Mouse (Mus musculus): Measurements from ENCODE around the gene Tmem254b. TPM values are rescaled to one million over a fixed set of nuclear protein-coding genes. Genes with fewer than 3 reads are reported as not detected.
"Not testable (repeated sequence)": the region's sequence is repeated elsewhere in the genome, so short reads cannot be mapped to it uniquely, and the experiment has no call there.

The Tmem254b gene
- 10 to 100 TPM; 17.3 to 18.2 TPM for total RNA-seq (2021)
- long read RNA-seq, experiment 1, transcript Tmem254b-201 (4 exons, 1,447 nt), result major isoform, 10 of 10 reads
- long read RNA-seq, experiment 1, partial matches to known transcripts, result 0 of 10 reads
- long read RNA-seq, experiment 1, other reads (novel, unspliced or antisense), result 0 of 10 reads
- long read RNA-seq, experiment 2, transcript Tmem254b-201 (4 exons, 1,447 nt), result major isoform, 32 of 35 reads
- long read RNA-seq, experiment 2, partial matches to known transcripts, result 0 of 35 reads
- long read RNA-seq, experiment 2, other reads (novel, unspliced or antisense), result 2 of 35 reads

DNA sequence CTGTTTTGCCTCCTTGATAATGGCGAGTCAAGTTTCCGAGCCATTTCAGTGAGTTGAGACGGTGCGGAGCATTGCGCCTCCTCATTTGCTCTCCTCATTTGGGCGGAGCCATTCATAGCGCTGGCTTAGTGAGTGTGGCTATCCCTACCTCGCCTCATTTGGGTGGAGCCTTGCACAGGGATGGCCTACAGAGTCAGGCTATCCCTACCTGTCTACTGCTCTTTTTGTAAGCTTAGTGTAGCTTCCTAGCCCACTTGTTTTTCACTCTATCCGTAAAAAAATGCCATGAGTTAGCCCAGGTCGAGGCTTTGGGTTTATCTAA is at the start of gene Tmem254b:
Gene Tmem254b, minus strand, starts transcription at position 116 of the 322 bp plus-strand sequence.
- not testable (repeated sequence) for DNase-seq (ENCODE audit: low spot score in 2 of 2)

DNA sequence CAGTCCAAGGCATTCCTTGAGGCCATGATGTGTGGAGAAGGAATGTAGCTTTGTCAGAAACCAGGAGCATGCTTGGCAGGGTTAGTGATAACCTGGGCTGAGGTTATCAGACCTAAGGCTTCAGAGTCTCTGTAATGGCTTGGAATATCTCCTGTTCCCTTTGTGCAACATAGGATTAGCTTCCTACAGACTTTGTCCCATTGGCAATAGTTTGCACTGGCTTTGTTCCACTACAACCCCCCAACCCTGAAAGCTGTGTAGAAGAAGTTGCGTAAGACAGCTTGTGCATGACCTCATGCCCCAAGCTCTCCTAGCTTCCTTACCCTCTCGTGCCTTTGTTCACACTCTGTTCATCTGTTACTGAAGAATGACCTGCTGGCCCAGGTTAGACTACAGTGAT is 30.3 kb upstream of the Tmem254b start:
- DNase-seq (ENCODE audit: low spot score in 2 of 2), result not testable (repeated sequence)

DNA sequence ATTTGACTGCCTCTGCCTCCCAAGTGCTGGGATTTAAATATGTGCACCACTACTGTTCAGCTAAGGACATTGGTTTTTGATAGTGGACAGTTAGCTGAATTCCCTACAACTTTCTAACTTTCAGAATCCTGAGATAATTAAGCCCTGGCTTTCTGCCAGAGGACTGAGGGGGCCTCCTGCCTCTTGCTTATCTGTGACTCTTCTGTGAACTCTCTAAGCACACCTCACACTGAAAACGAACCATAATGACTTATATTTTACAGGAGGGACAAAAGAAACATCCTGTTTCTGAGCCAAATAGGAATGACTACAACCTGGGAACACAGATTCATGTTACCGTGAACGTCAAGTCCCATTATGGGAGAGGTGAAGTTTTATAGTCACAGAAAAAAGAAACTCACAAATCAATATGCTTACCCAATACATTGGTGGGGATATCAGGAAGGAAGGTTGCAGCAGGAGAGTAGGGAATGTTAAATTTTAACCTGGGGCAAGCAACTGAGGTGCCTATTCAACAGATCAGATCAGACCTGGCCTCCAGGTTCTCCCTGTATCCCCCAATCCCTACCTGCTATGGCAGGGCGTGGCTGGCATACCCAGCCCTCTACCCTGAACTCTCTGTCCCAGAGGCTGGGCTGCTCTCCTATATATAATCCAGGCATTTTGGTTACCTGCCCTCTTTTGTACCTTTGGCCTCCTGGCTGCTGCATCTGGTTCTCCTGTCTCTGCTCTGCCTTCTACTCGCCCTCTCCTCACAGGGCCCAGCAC is 9.6 kb upstream of the Tmem254b start:
- DNase-seq (ENCODE audit: low spot score in 2 of 2), result not testable (repeated sequence)

DNA sequence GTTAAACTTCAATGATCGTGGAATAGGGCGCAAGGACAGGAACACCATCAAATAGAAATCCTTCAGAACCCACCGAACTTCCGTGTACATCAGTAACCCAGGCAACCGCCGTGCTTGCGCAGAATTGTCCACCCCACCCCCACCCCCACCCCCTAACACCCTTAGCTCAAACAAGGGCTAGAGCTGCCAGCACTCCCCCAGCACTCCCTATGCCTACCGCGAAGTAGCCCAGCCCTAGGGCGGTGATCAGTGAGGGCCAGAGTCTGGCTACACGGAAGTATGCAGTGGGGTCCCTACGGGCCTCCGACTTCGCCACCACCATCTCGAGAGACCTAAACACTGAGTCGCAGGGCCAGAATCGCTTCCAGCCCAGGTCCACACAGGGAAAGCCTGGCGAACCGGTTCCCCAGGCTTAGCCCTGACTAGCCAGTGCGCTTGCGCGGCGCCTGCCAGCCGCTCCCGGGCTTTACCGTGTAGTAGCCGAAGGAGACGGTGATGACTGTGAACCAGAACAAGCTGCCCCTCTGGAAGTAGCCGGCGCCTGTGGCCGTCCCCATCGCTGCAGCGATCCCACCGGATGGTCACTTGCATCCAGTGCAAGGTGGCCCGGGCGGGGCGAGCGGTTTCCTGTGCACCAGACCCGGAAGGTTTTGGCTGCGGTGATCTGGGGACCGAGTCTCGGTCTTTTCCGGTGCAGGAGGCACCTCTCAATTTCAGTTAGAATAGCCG is 480 bp downstream of the Tmem254b start:
- DNase-seq (ENCODE audit: low spot score in 2 of 2), result not testable (repeated sequence)

DNA sequence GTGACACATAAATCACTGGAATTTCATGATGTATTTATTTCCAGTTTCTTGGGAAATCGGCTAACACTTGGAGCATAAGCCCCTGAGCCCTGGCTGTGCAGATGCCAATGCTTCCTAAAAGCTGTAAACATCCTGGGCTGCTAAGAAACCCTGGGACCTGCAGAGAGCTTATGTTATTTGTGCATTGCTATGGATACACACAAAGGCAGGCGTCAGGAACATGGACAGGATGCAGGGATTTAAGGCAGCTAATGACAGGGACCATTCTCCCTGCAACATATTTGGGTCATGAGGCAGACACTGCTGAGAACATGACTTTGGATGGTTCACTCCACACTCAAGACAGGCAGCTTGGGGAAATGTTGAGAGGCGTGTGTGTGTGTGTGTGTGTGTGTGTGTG is 9.0 kb downstream of the Tmem254b start:
- DNase-seq (ENCODE audit: low spot score in 2 of 2), result not testable (repeated sequence)

DNA sequence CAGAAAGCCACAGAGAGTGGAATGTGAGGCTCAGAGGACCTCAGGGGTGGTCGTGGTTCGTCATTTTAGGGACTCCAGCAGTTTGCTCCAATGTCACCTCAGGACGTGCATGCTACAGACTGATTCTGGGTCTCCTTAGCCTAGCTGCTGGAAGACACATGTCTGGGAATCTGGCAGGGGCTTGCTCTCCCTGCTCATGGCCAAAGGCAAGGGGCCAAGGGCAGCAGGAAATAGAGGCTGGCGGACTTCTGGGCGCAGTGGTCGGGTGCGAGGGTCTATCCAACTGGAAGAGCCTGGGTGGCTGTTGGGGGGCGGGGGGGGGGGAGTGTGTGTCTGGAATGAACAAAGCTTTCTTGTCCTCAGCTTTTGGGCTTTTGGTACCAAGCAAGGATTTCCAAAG is 18.5 kb downstream of the Tmem254b start:
- DNase-seq (ENCODE audit: low spot score in 2 of 2), result not testable (repeated sequence)

DNA sequence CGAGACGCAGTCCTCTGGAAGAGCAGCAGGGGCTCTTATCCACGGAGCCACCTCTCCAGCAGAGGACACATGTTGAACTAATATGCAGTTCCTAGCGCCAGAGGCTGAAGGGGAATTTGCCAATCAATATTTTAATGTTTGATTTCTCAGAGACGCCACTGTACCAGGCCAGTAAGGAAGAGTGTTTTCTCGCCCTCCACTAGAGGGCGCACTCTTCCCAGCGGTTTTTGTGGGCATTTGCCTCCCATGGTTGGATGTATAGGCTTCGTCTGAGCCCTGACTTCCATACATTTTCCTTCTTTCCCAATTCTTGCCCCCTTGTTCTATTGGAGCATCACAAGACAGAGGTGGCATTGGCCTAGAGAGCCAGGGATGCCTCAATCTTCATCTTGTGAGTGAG is 20.2 kb downstream of the Tmem254b start:
- not testable (repeated sequence) for DNase-seq (ENCODE audit: low spot score in 2 of 2)

DNA sequence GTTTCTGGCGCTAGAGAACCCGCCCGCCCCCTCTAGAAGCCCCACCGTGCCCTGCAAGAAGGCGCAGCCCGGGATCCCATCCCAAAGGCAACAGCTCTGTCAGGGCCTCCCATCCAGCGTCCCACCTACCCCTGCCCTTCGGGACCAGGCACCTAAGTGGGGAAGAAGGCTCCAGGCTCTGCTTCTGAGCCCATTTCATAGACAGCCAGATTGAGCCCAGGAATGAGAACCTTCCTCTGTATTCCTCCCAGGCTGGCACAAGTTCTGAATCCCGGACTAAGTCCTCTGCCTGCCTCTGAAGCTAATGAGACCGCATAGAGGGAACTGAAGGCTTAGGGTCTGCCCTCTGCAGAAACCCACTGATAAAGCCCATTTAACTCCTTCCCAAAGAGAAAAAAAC is 24.5 kb downstream of the Tmem254b start, which contains the start of gene Plac9b:
Gene Plac9b, minus strand, starts transcription at position 101 of the 400 bp plus-strand sequence.
- DNase-seq (ENCODE audit: low spot score in 2 of 2), result not testable (repeated sequence)

DNA sequence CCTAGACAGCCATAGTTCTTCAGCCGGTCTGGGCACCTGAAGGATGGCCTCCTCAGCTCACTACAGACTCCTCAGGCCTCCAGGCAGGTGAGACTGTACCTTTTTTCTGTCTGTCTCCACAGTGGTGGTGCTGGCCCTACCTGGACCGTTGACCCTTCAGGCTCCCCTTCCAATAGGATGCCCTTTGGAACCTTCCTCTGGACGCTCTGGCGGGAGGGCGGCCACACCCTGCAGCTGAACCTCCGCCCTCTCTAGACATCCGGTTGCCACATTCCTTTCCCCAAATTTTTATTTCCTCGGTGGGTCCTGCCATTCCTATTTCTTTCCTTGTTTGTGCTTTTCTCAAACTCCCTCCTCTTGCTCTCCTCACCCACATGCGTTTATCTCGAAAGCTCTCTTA is 25.2 kb downstream of the Tmem254b start:
- not testable (repeated sequence) for DNase-seq (ENCODE audit: low spot score in 2 of 2)

DNA sequence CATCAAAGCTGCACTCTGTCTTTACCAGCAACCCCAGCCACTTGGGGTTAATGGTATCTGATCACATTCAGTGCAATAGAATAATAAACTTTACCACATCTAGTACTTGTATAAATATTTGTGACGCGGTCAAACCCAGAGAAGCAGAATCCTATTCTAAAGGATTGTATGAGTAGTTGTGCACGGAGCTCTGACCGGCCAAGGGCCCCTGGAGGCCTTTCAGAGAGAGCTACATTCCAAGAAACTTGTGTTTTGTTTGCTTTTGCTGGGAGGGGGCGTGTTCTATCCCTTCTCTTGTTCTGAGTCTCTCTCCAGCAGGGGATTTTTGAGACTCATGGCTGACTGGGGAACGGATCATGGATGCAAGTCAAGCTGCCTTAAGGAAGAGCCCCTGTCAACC is 31.8 kb downstream of the Tmem254b start:
- DNase-seq (ENCODE audit: low spot score in 2 of 2), result not testable (repeated sequence)

DNA sequence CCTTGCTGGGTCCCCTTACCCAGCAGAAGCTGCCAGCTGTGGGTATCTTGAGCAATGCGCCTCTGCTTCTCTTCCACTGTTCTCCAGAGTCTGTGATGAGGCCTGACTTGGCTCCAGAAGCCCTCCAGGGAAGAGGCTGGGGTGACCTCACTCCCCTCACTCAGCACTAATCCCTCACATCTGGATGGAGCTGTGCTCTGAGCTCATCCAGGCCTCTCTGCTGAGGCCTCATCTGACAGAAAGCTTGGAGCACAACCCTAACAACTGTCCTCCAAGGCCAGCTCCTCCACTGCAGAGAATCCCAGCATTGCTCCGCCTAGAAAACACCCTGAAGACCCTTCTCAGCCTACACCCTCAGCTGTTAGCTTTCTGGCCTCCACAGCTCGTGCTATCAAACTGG is 32.9 kb downstream of the Tmem254b start:
- DNase-seq (ENCODE audit: low spot score in 2 of 2), result not testable (repeated sequence)

DNA sequence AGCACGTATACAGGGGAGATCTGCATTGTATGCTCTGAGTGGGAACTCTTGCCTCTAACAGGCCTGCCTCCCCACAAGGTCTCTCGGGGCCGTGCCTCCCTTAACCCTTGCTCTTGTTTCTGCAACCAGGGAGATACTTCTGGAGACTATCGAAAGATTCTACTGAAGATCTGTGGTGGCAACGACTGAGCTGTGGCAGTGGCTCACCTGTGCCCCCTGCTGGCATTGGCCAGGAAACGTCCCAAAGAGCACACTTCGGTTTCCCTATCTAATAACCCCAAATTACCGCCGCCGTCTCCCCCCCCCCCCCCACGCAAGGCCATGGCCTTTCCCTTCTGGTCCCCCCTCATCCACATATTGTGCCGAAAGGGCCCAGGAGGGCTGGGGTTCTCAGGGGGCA is 41.6 kb downstream of the Tmem254b start:
- DNase-seq (ENCODE audit: low spot score in 2 of 2), result not testable (repeated sequence)

DNA sequence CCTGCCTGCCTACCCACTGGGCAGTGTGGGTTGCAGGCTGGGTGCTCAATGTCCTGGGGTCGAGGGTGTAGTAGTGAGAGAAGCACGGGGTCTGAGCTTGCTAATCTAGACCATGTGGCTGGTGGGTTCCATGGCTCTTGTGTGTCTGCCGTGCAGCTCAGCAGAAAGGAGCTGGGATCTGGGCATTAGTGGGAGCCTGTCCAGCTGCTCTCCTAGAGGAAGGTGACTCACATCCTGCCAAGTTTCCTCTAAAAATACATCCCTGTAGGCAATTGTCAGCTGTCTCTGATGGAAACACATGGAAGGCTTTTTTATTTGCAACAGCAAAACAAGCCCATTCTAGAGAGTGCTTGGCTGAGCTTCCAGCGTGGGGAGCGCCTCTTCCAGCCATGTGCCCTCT is 44.4 kb downstream of the Tmem254b start:
- not testable (repeated sequence) for DNase-seq (ENCODE audit: low spot score in 2 of 2)

DNA sequence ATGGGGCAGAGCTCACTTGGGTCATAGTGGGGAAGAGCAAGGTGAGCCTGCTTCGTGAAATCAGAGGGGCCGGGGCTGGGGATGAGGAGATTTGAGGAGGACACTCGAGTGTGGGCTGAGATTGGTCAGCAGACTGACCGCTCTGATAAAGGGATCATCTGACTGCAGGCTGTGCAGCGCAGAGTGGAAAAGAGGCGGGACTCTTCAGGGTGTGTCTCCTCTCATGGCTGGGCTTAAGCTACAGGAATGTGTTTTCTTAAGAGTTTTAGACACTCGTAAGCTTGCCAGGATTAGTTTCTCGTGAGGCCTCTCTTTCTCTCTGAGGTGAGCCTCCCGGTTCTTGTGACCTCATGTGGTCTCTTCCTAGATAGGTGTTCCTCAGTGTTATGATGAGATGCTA is 45.7 kb downstream of the Tmem254b start:
- not testable (repeated sequence) for DNase-seq (ENCODE audit: low spot score in 2 of 2)

DNA sequence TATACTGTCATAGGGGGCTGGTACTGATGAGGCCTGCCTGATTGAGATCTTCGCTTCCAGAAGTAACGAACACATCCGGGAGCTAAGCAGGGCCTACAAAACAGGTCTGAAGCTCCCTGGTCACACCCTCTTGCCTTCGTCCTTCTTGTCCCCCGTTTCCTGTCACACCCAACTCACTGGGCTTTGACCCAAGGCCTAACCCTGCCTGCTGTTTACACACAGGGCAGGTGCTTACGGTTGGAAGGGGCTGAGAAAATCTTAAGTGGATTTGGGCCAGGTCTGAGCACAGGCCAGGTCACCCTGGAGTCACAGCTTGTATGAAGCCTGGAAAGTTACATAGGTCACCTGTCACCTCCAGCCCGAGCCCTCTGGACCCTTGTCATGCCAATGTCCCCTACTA is 50.8 kb downstream of the Tmem254b start:
- DNase-seq (ENCODE audit: low spot score in 2 of 2), result not testable (repeated sequence)

Other genes with a start within 250 kb of the Tmem254b start
- gene Duxbl1, start 228.5 kb downstream of the Tmem254b start, total RNA-seq (2021), result 1 to 10 TPM; 2.5 to 2.8 TPM
- gene Gm9780, start 164.3 kb downstream of the Tmem254b start, total RNA-seq (2021), result 10 to 100 TPM; 11.6 to 22.2 TPM
- gene Tmem254c, start 139.7 kb downstream of the Tmem254b start, total RNA-seq (2021), result 10 to 100 TPM; 22.2 to 45.4 TPM
- not detected for gene Cphx2, start 125.5 kb downstream of the Tmem254b start, total RNA-seq (2021)
- not detected for gene Cphx3, start 124.7 kb downstream of the Tmem254b start, total RNA-seq (2021)
- 1 to 10 TPM; 1.0 to 1.2 TPM for gene Duxbl2, start 88.7 kb downstream of the Tmem254b start, total RNA-seq (2021)
- gene Plac9b, start 24.6 kb downstream of the Tmem254b start, total RNA-seq (2021), result 10 to 100 TPM; 49.1 to 62.8 TPM
- 1 to 10 TPM; 4.7 to 6.4 TPM for gene Duxbl3, start 50.9 kb upstream of the Tmem254b start, total RNA-seq (2021)

Data from adrenal gland, postnatal 4 days (tissue).